Mouse (Mus musculus): ENCODE measurements at regions not wholly inside any gene's neighbourhood (a gene's known extent, or its start where the extent isn't known, plus 50 kb on each side); places are given as distances from the start of the nearest gene placed in this dataset.
"Not testable (repeated sequence)": the region's sequence is repeated elsewhere in the genome, so short reads cannot be mapped to it uniquely, and the experiment has no call there.

DNA sequence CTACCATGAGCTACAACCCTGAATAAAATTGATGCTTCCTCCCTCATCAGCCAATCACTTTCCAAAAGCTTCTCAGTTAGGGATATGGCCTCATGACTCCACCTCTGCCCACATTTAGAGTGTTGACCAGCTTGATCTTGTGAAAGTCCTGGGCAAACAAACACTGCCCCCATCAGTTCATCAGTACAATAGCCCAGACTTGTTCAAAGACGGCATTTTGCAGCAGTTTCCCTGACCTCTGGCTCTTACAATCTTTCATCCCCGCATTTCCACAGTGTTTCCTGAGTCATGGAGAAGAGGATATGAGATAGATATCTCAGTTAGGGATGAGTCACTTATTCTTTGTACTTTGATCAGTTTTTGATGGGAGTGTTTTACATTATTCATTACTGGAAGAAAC lies 203.5 kb upstream of the Asrgl1 start:
- DNase-seq (ENCODE audit: low spot score in 2 of 2) = not testable (repeated sequence)

DNA sequence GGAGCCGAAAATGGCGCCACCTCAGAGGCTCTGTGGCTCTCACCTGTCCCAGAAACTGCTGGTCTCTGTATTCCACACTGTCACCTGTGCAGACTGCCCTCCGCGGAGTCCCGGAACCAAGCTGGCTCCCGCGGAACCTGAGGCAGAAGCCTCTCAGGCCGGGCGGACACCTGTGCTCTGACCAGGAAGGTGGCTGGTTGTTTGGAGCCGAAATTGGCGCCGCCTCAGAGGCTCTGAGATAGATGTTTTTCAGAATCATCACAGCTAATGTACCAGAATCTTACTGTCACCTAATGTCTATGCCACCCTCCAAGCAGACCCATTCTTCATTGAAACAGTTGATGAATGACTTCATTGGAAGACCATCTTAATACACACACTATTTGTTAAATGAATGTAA lies 202.0 kb upstream of the Asrgl1 start:
- not testable (repeated sequence) for DNase-seq (ENCODE audit: low spot score in 2 of 2)

DNA sequence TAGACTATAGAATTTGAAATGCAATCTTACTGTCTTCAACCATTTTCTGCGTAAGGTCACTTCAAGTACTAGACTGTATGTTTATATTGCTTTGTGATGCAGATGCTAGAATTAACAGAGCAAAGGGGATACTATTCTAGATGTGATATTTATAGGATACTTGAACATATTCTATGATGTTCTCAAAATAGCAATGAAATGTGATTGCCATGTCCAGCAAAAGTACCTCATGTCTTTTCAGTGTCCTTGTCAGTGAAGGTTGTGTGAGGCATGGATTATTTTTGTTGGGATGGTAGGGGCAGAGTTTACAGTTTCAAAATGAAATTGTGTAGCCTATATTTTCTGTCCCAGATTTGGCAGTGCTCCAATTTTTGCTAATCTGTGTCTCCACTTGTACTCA lies 182.5 kb upstream of the Asrgl1 start:
- DNase-seq (ENCODE audit: low spot score in 2 of 2) = not testable (repeated sequence)

DNA sequence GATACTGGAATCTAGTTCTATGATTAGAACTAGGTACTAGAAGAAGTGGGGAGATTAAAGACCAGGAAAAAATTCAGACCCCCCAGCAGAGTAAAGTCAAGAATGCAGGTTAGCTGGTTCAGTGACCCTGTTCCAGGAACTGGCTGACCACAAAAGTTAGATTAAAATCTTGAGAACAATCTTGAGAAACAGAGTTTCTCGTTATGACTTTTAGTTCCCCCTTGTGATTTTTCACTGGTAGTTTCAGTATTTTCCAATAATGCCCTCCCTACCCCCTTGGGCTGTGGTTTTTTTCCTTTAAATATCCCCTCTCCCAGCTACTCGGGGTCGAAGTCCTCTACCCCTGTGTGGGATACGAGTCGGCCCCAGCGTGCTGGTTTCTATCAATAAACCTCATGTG lies 180.7 kb upstream of the Asrgl1 start:
- not testable (repeated sequence) for DNase-seq (ENCODE audit: low spot score in 2 of 2)

DNA sequence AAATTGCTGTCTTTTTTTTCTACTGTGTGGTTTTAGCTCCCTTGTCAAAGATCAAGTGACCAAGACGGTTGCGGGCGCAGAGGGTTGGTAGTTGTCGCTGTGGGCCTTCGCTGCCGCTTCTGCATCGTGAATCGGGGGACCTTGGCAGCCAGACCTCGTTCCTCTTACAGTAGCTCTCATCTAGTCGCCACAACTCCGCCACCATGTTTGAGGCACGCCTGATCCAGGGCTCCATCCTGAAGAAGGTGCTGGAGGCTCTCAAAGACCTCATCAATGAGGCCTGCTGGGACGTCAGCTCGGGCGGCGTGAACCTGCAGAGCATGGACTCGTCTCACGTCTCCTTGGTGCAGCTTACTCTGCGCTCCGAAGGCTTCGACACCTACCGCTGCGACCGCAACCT lies 147.7 kb upstream of the Asrgl1 start:
- peak; percentile 13 to 31 for DNase-seq (ENCODE audit: low spot score in 2 of 2)

DNA sequence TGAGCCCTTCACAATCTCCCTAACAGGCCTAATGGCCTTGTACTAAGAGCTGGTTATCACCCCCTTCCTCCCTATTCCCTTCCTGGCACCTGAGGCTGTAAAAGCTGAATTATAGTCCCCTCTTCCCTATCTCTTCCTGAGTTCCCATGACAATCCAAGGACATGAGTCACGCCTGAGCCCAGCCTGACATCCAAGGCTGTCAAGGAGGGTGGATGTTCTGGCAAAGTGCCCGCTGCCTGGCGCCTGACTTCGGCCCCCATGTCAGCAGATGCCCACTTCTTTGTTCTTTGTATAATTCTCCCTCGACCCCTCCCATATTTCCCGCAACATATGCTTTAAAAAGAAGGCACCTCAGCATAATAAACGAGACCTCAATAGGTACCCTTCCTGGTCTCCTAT lies 99.2 kb upstream of the Asrgl1 start:
- not testable (repeated sequence) for DNase-seq (ENCODE audit: low spot score in 2 of 2)

Data from natural killer cell, adult 2 months (primary cell).